Mouse (Mus musculus): ENCODE data around the gene Rec114. TPM values are rescaled to one million over a fixed set of nuclear protein-coding genes. Genes with fewer than 3 reads are reported as not detected.

Rec114 gene
- polyA plus RNA-seq (2014; fragmentation: Illumina TruSeq; extraction: RNeasy Lipid Tissue Mini Kit (QIAGEN cat#74804); ENCODE audit: low read depth, low replicate concordance): 1.5 TPM

GRCm38 (mm10) chr9:58743702-58744248 is at the start of gene Rec114:
Gene Rec114, minus strand, starts transcription at chr9:58743964.

Other genes with a start within 250 kb of the Rec114 start
- 4.4 TPM for gene Cd276, start 188.5 kb downstream of the Rec114 start, polyA plus RNA-seq (2014; fragmentation: Illumina TruSeq; extraction: RNeasy Lipid Tissue Mini Kit (QIAGEN cat#74804); ENCODE audit: low read depth, low replicate concordance)
- gene Nptn, start 161.7 kb downstream of the Rec114 start, polyA plus RNA-seq (2014; fragmentation: Illumina TruSeq; extraction: RNeasy Lipid Tissue Mini Kit (QIAGEN cat#74804); ENCODE audit: low read depth, low replicate concordance): 216 TPM
- gene Hcn4, start 79.4 kb upstream of the Rec114 start, polyA plus RNA-seq (2014; fragmentation: Illumina TruSeq; extraction: RNeasy Lipid Tissue Mini Kit (QIAGEN cat#74804); ENCODE audit: low read depth, low replicate concordance): 4.1 TPM